Mouse (Mus musculus): Measurements from ENCODE around the gene Get4. TPM values are rescaled to one million over a fixed set of nuclear protein-coding genes. Genes with fewer than 3 reads are reported as not detected.

Get4 gene
- polyA plus RNA-seq, 1 experiment from 2014 or later, result 144 TPM

- H3K36me3 ChIP-seq, result no peaks in the 10 kb centered on the region
- no peak for ATAC-seq (ENCODE audit: insufficient read depth, low FRiP score, low read depth)
- peaks cover 23% of the 10 kb centered on the region for H3K4me1 ChIP-seq
- H3K4me3 ChIP-seq (replicated peaks), result no peak overlapping the region
- H3K4me2 ChIP-seq, result no peak overlapping the region
- no peaks in the 10 kb centered on the region; the same call in 1 of the 2 replicates for H3K27me3 ChIP-seq (replicated peaks)
- H3K9ac ChIP-seq, result no peak overlapping the region
- WGBS, result 73% methylated on average over 5 of the region's 5 CpGs
- H3K27ac ChIP-seq, result peak overlapping the region; percentile 68; the same call in 1 of the 2 replicates
- H3K9me3 ChIP-seq, result no peaks in the 10 kb centered on the region
Measured at GRCm38 (mm10) chr5:139287099-139287498, 35.0 kb downstream of the Get4 start.

GRCm38 (mm10) chr5:139287787-139288186 is 35.7 kb downstream of the Get4 start:
- Histone ChIP-seq H3K9me3 (no peaks in the 10 kb centered on the region), H3K27ac (peak overlapping the region; percentile 31; the same call in 1 of the 2 replicates), H3K36me3 (no peaks in the 10 kb centered on the region), H3K4me1 (peaks cover 20% of the 10 kb centered on the region), H3K27me3 (replicated peaks) (no peaks in the 10 kb centered on the region; the same call in 1 of the 2 replicates), H3K4me2 (no peak overlapping the region), H3K9ac (no peak overlapping the region), H3K4me3 (replicated peaks) (no peak overlapping the region)
- 90% methylated on average over 4 of the region's 4 CpGs for WGBS
- ATAC-seq (ENCODE audit: insufficient read depth, low FRiP score, low read depth), result no peak

GRCm38 (mm10) chr5:139288591-139288990 is 36.5 kb downstream of the Get4 start:
- Histone ChIP-seq H3K27me3 (replicated peaks) (no peaks in the 10 kb centered on the region; the same call in 1 of the 2 replicates), H3K4me1 (peaks cover 20% of the 10 kb centered on the region), H3K27ac (no peak overlapping the region), H3K9ac (no peak overlapping the region), H3K9me3 (no peaks in the 10 kb centered on the region), H3K4me2 (no peak overlapping the region), H3K36me3 (no peaks in the 10 kb centered on the region), H3K4me3 (replicated peaks) (no peak overlapping the region)
- 79% methylated on average over 4 of the region's 4 CpGs for whole genome bisulfite sequencing
- no peak for ATAC-seq (ENCODE audit: insufficient read depth, low FRiP score, low read depth)

- Histone ChIP-seq H3K36me3 (no peaks in the 10 kb centered on the region), H3K27ac (no peak overlapping the region), H3K4me3 (replicated peaks) (no peak overlapping the region), H3K27me3 (replicated peaks) (no peaks in the 10 kb centered on the region), H3K9ac (no peak overlapping the region), H3K4me1 (peaks cover 14% of the 10 kb centered on the region), H3K4me2 (no peak overlapping the region), H3K9me3 (no peaks in the 10 kb centered on the region)
- 82% methylated on average over 12 of the region's 12 CpGs for WGBS
- ATAC-seq (ENCODE audit: insufficient read depth, low FRiP score, low read depth), result no peak
Measured at GRCm38 (mm10) chr5:139290467-139291259, 38.5 kb downstream of the Get4 start.

GRCm38 (mm10) chr5:139291811-139292560 is 39.9 kb downstream of the Get4 start:
- Histone ChIP-seq H3K27me3 (replicated peaks) (no peaks in the 10 kb centered on the region), H3K27ac (no peak overlapping the region), H3K9me3 (no peaks in the 10 kb centered on the region), H3K36me3 (no peaks in the 10 kb centered on the region), H3K4me1 (0 out of 2 replicates have a peak, but pooled peaks cover 3% of the 10 kb centered on the region), H3K4me2 (no peak overlapping the region), H3K9ac (no peak overlapping the region), H3K4me3 (replicated peaks) (no peak overlapping the region)
- WGBS, result 74% methylated on average over 6 of the region's 6 CpGs
- no peak for ATAC-seq (ENCODE audit: insufficient read depth, low FRiP score, low read depth)

GRCm38 (mm10) chr5:139294089-139294488 is 42.0 kb downstream of the Get4 start:
- Histone ChIP-seq H3K4me3 (replicated peaks) (no peak overlapping the region), H3K4me2 (no peak overlapping the region), H3K27ac (no peak overlapping the region), H3K27me3 (replicated peaks) (no peaks in the 10 kb centered on the region), H3K9me3 (no peaks in the 10 kb centered on the region), H3K36me3 (no peaks in the 10 kb centered on the region), H3K9ac (no peak overlapping the region), H3K4me1 (no peaks in the 10 kb centered on the region)
- WGBS, result 88% methylated on average over 2 of the region's 2 CpGs
- ATAC-seq (ENCODE audit: insufficient read depth, low FRiP score, low read depth), result no peak

GRCm38 (mm10) chr5:139297092-139297491 is 45.0 kb downstream of the Get4 start:
- no peak overlapping the region for H3K4me2 ChIP-seq
- 82% methylated on average over 10 of the region's 10 CpGs for WGBS
- no peak overlapping the region for H3K9ac ChIP-seq
- H3K27ac ChIP-seq, result no peak overlapping the region
- no peaks in the 10 kb centered on the region for H3K27me3 ChIP-seq (replicated peaks)
- H3K36me3 ChIP-seq, result no peaks in the 10 kb centered on the region
- no peaks in the 10 kb centered on the region for H3K4me1 ChIP-seq
- no peak for ATAC-seq (ENCODE audit: insufficient read depth, low FRiP score, low read depth)
- no peak overlapping the region for H3K4me3 ChIP-seq (replicated peaks)
- no peaks in the 10 kb centered on the region for H3K9me3 ChIP-seq

- no peak for ATAC-seq (ENCODE audit: insufficient read depth, low FRiP score, low read depth)
- no peaks in the 10 kb centered on the region for H3K27me3 ChIP-seq (replicated peaks)
- H3K36me3 ChIP-seq, result no peaks in the 10 kb centered on the region
- no peak overlapping the region for H3K4me3 ChIP-seq (replicated peaks)
- no peak overlapping the region for H3K27ac ChIP-seq
- 77% methylated on average over 5 of the region's 5 CpGs for WGBS
- H3K4me1 ChIP-seq, result no peaks in the 10 kb centered on the region
- H3K9ac ChIP-seq, result no peak overlapping the region
- H3K9me3 ChIP-seq, result no peaks in the 10 kb centered on the region
- H3K4me2 ChIP-seq, result no peak overlapping the region
Measured at GRCm38 (mm10) chr5:139297745-139298144, 45.6 kb downstream of the Get4 start.

GRCm38 (mm10) chr5:139302101-139302500 is 50.0 kb downstream of the Get4 start:
- WGBS, result 81% methylated on average over 6 of the region's 6 CpGs
- Histone ChIP-seq H3K4me2 (no peak overlapping the region), H3K4me3 (replicated peaks) (no peak overlapping the region), H3K27me3 (replicated peaks) (no peaks in the 10 kb centered on the region), H3K4me1 (no peaks in the 10 kb centered on the region), H3K9ac (no peak overlapping the region), H3K36me3 (no peaks in the 10 kb centered on the region), H3K9me3 (no peaks in the 10 kb centered on the region), H3K27ac (no peak overlapping the region)
- ATAC-seq (ENCODE audit: insufficient read depth, low FRiP score, low read depth), result no peak

- H3K36me3 ChIP-seq, result no peaks in the 10 kb centered on the region
- H3K9me3 ChIP-seq, result no peaks in the 10 kb centered on the region
- H3K27me3 ChIP-seq (replicated peaks), result no peaks in the 10 kb centered on the region
- WGBS, result 85% methylated on average over 9 of the region's 9 CpGs
- no peak overlapping the region for H3K4me3 ChIP-seq (replicated peaks)
- H3K9ac ChIP-seq, result no peak overlapping the region
- ATAC-seq (ENCODE audit: insufficient read depth, low FRiP score, low read depth), result no peak
- no peaks in the 10 kb centered on the region for H3K4me1 ChIP-seq
- H3K27ac ChIP-seq, result no peak overlapping the region
- no peak overlapping the region for H3K4me2 ChIP-seq
Measured at GRCm38 (mm10) chr5:139303646-139304061, 51.5 kb downstream of the Get4 start.

- H3K9me3 ChIP-seq, result no peaks in the 10 kb centered on the region
- H3K36me3 ChIP-seq, result no peaks in the 10 kb centered on the region
- no peaks in the 10 kb centered on the region for H3K27me3 ChIP-seq (replicated peaks)
- H3K4me3 ChIP-seq (replicated peaks), result no peak overlapping the region
- no peak overlapping the region for H3K4me2 ChIP-seq
- no peak overlapping the region for H3K27ac ChIP-seq
- 57% methylated on average over 3 of the region's 3 CpGs for WGBS
- ATAC-seq (ENCODE audit: insufficient read depth, low FRiP score, low read depth), result no peak
- H3K9ac ChIP-seq, result no peak overlapping the region
- no peaks in the 10 kb centered on the region for H3K4me1 ChIP-seq
Measured at GRCm38 (mm10) chr5:139309946-139310345, 57.8 kb downstream of the Get4 start.

GRCm38 (mm10) chr5:139310477-139310876 is 58.4 kb downstream of the Get4 start:
- no peak for ATAC-seq (ENCODE audit: insufficient read depth, low FRiP score, low read depth)
- H3K9ac ChIP-seq, result no peak overlapping the region
- H3K9me3 ChIP-seq, result no peaks in the 10 kb centered on the region
- H3K27me3 ChIP-seq (replicated peaks), result no peaks in the 10 kb centered on the region
- H3K27ac ChIP-seq, result no peak overlapping the region
- 84% methylated on average over 4 of the region's 4 CpGs for WGBS
- no peaks in the 10 kb centered on the region for H3K36me3 ChIP-seq
- H3K4me1 ChIP-seq, result no peaks in the 10 kb centered on the region
- H3K4me2 ChIP-seq, result no peak overlapping the region
- no peak overlapping the region for H3K4me3 ChIP-seq (replicated peaks)

Measured in stomach, embryonic 15.5 days (tissue).